Mouse (Mus musculus) liver, embryonic 14.5 days (tissue): ENCODE measurements at regions not wholly inside any gene's neighbourhood (a gene's known extent, or its start where the extent isn't known, plus 50 kb on each side); places are given as distances from the start of the nearest gene placed in this dataset.
A peak's percentile ranks its signal among the peaks of the same experiment; 100 is the strongest.

Source experiments
- ATAC-seq: fragments of 200-750 bp; cut with Nextera tagmentation; 2 replicates; pipeline ENCODE4 v1.8.0; 2017; ENCODE audit warnings: moderate number of reproducible peaks, mild to moderate bottlenecking, moderate library complexity; ENCODE audit not compliant: insufficient read depth
- DNase-seq, 3 experiments: peaks; one replicate each; pipeline ENCODE4 v3.0.0-alpha.2; 2012 to 2013; ENCODE audit warnings: low read depth in 3 of 3, low spot score in 3 of 3
- H3K27ac ChIP-seq: fragments of 300-500 bp; sonication (generic); 2 replicates; pipeline ENCODE4 v1.5.1; 2014; ENCODE audit warnings: moderate library complexity, mild to moderate bottlenecking, control low read depth, inconsistent platforms
- H3K27me3 ChIP-seq: fragments of 300-500 bp; sonication (generic); 2 replicates; pipeline ENCODE4 v1.6.1; 2014; ENCODE audit warnings: mild to moderate bottlenecking, low read length, moderate library complexity; ENCODE audit not compliant: control insufficient read depth, insufficient read depth
- H3K36me3 ChIP-seq: fragments of 300-500 bp; sonication (generic); replicated peaks from 2 replicates; pipeline ENCODE4 v1.6.1; 2014; ENCODE audit warnings: low read depth; ENCODE audit not compliant: control insufficient read depth, insufficient read depth
- H3K4me1 ChIP-seq, 2 experiments: fragments of 200-500 bp in 1 of 2; fragments of 300-500 bp in 1 of 2; sonication (generic) in 1 of 2; replicated peaks; 2 replicates each; pipeline ENCODE4 v1.6.1; 2012 to 2014; ENCODE audit warnings: antibody characterized with exemption in 1 of 2, inconsistent platforms in 1 of 2, low read length in 1 of 2; ENCODE audit not compliant: control insufficient read depth in 2 of 2, insufficient read depth in 2 of 2
- H3K4me2 ChIP-seq: fragments of 300-500 bp; sonication (generic); 2 replicates; pipeline ENCODE4 v1.6.1; 2014; ENCODE audit warnings: low read depth, mild to moderate bottlenecking, control low read depth, moderate library complexity
- H3K4me3 ChIP-seq, 2 experiments: fragments of 200-500 bp in 1 of 2; fragments of 300-500 bp in 1 of 2; sonication (generic) in 1 of 2; 2 replicates each; pipeline ENCODE4 v1.5.1; 2012 to 2014; ENCODE audit warnings: low read depth in 2 of 2, low read length in 2 of 2, mild to moderate bottlenecking in 2 of 2, control low read depth in 1 of 2, inconsistent platforms in 1 of 2, moderate library complexity in 1 of 2; ENCODE audit not compliant: insufficient read depth in 1 of 2
- H3K9ac ChIP-seq: fragments of 300-500 bp; sonication (generic); replicated peaks from 2 replicates; pipeline ENCODE4 v1.6.1; 2014; ENCODE audit warnings: mild to moderate bottlenecking, control low read depth, moderate library complexity
- H3K9me3 ChIP-seq: fragments of 300-500 bp; sonication (generic); 2 replicates; pipeline ENCODE4 v1.6.1; 2016; ENCODE audit warnings: low read length, mixed read lengths; ENCODE audit not compliant: control insufficient read depth
- CTCF ChIP-seq: IDR thresholded peaks from 2 replicates; pipeline ENCODE4 v1.5.1; 2016; ENCODE audit warnings: antibody characterized with exemption, low read depth, control low read depth
- EP300 ChIP-seq: IDR thresholded peaks from 2 replicates; pipeline ENCODE4 v1.6.1; 2016; ENCODE audit warnings: antibody characterized with exemption, low read depth
- WGBS: fragments of 180-500 bp; shearing (Covaris S2); extraction: QIAGEN DNeasy Blood & Tissue Kit; methylation state at CpG from one replicate; pipeline ENCODE4 v1.1.7; 2014; ENCODE audit not compliant: insufficient replicate concordance; 5-methylcytosine and 5-hydroxymethylcytosine counted together

DNA sequence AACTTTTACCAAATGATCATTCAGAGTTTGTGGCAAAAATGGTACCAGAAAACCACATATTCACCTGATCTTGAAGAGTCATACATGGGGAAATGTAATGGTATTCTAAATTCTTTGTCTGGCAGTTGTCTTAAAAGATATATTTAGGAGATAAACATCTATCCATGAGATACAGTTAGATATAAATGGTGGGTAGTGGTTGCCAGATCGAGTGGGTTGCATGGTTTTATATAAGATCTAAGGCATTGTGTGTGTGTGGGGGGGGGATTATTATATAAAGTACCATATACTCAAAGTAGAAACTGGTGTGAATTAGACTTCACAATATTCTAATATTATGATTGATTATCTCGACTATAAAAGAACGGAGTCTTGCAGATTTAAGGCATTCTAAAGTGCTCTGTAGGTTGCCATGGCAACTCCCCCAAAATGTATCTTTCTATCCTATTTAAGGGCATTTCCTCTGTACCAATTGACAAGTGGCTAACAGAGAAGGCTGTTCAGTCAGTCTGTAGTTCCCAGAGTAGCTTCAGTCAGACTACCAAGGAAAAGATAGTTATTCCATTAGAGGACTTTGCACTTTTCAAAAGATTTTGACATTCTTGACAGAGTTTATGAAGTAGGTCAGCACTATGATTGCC is 89.3 kb upstream of the Man2a1 start:
- DNase-seq (no peak), ATAC-seq (no peak)
- Histone ChIP-seq H3K9me3 (no peaks in the 10 kb centered on the region), H3K4me3 (no peak overlapping the region), H3K9ac (no peak overlapping the region), H3K4me1 (no peaks in the 10 kb centered on the region), H3K27me3 (no peaks in the 10 kb centered on the region), H3K4me2 (no peak overlapping the region), H3K36me3 (no peaks in the 10 kb centered on the region), H3K27ac (no peak overlapping the region)
- no peak for TF ChIP-seq EP300
- TF ChIP-seq CTCF: no peak
- WGBS: 66% methylated on average over 3 of the region's 3 CpGs

DNA sequence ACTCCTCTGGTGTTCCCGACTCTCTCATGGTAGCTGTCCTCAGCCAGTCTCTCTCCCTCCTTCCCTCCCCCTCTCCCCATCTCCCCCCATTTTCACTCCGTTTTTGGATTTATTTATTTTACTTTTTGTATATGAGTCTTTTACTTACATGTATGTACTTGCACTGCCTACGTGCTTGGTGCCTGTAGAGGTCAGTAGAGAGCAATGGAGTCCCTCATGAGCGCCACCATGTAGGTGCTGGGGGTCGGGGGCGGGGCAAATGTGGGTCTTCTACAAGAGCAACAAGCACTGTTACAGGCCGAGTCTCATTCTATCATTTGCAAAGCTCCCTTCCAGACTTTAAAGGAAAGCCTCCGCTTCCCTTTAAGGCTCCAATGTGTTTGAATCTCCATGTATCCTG is 78.3 kb upstream of the Man2a1 start:
- peak in 1 of 3 experiments; percentile 3 for DNase-seq

GRCm38 (mm10) chr17:64523899-64524298 is 76.6 kb upstream of the Man2a1 start:
- 64% methylated on average over 8 of the region's 8 CpGs for WGBS
- TF ChIP-seq EP300: no peak
- TF ChIP-seq CTCF: no peak

More for the DNA sequence above, 78.3 kb upstream of the Man2a1 start:
- H3K9ac ChIP-seq: no peak overlapping the region
- WGBS: 49% methylated on average over 8 of the region's 8 CpGs
- H3K4me3 ChIP-seq: no peak overlapping the region
- peak; percentile 61 for TF ChIP-seq CTCF
- no peak for TF ChIP-seq EP300
- no peak overlapping the region for H3K4me2 ChIP-seq
- no peak overlapping the region for H3K27ac ChIP-seq
- no peak for ATAC-seq
- H3K4me1 ChIP-seq: no peaks in the 10 kb centered on the region
- H3K9me3 ChIP-seq: no peaks in the 10 kb centered on the region
- H3K36me3 ChIP-seq: no peaks in the 10 kb centered on the region
- no peaks in the 10 kb centered on the region for H3K27me3 ChIP-seq

GRCm38 (mm10) chr17:64527817-64528216 is 72.7 kb upstream of the Man2a1 start:
- DNase-seq (no peak), ATAC-seq (no peak)
- H3K9me3 ChIP-seq: no peaks in the 10 kb centered on the region
- H3K27me3 ChIP-seq: no peaks in the 10 kb centered on the region
- WGBS: 56% methylated on average over 7 of the region's 7 CpGs
- H3K9ac ChIP-seq: no peak overlapping the region
- TF ChIP-seq EP300 (no peak), CTCF (no peak)
- no peaks in the 10 kb centered on the region for H3K4me1 ChIP-seq
- no peak overlapping the region for H3K4me2 ChIP-seq
- no peaks in the 10 kb centered on the region for H3K36me3 ChIP-seq
- H3K4me3 ChIP-seq: no peak overlapping the region
- H3K27ac ChIP-seq: no peak overlapping the region

More at GRCm38 (mm10) chr17:64523899-64524298, 76.6 kb upstream of the Man2a1 start:
- Histone ChIP-seq H3K4me1 (no peaks in the 10 kb centered on the region), H3K27ac (no peak overlapping the region), H3K36me3 (no peaks in the 10 kb centered on the region), H3K4me2 (no peak overlapping the region), H3K9me3 (no peaks in the 10 kb centered on the region), H3K27me3 (no peaks in the 10 kb centered on the region), H3K4me3 (no peak overlapping the region), H3K9ac (no peak overlapping the region)
- DNase-seq (no peak), ATAC-seq (no peak)

- 71% methylated on average over 7 of the region's 7 CpGs for WGBS
- Histone ChIP-seq H3K27me3 (no peaks in the 10 kb centered on the region), H3K4me1 (no peaks in the 10 kb centered on the region), H3K9me3 (no peaks in the 10 kb centered on the region), H3K9ac (no peak overlapping the region), H3K4me3 (no peak overlapping the region), H3K36me3 (no peaks in the 10 kb centered on the region), H3K27ac (no peak overlapping the region), H3K4me2 (no peak overlapping the region)
- DNase-seq: no peak
- TF ChIP-seq CTCF (no peak), EP300 (no peak)
- no peak for ATAC-seq
Measured at GRCm38 (mm10) chr17:64528476-64528875, 72.1 kb upstream of the Man2a1 start.
